Mouse (Mus musculus): ENCODE results near the gene Ccdc83. TPM values are rescaled to one million over a fixed set of nuclear protein-coding genes. Genes with fewer than 3 reads are reported as not detected.

Gene Ccdc83
- polyA plus RNA-seq (2011; ENCODE audit: insufficient read depth, insufficient read length, low read depth, missing spikeins) = not detected in 2 replicates

- H3K9me3 ChIP-seq (replicated peaks; ENCODE audit: control insufficient read depth, insufficient read depth, low read length, poor library complexity, severe bottlenecking) = no peaks in the 10 kb centered on the region
- no peaks in the 10 kb centered on the region for H3K27me3 ChIP-seq (ENCODE audit: control insufficient read depth, insufficient read depth, low read length, poor library complexity, severe bottlenecking)
- H3K27ac ChIP-seq (ENCODE audit: insufficient read depth, low read length) = no peak within 1 kb of the TSS
- peak within 1 kb of the TSS; percentile 48 for H3K9ac ChIP-seq (ENCODE audit: low read depth, poor library complexity, severe bottlenecking)
- H3K4me1 ChIP-seq (ENCODE audit: control insufficient read depth, insufficient read depth, low read length) = no peaks in the 10 kb centered on the region
- TF ChIP-seq CTCF (IDR thresholded peaks at IDR 0.05; ENCODE audit: low read depth, low read length) (peak; percentile 97), POLR2A (IDR thresholded peaks at IDR 0.05; ENCODE audit: insufficient read depth, low read length) (no peak), EP300 (IDR thresholded peaks at IDR 0.05; ENCODE audit: insufficient read depth, low read depth, low read length) (no peak)
- peak within 1 kb of the TSS; percentile 34 for H3K4me3 ChIP-seq (ENCODE audit: low read depth, low read length)
- H3K36me3 ChIP-seq (ENCODE audit: control insufficient read depth, insufficient read depth, low read length, poor library complexity, severe bottlenecking) = no peaks in the 10 kb centered on the region
These were observed at the start of gene Ccdc83 for GRCm38 (mm10) chr7:90265289-90265970. Gene Ccdc83 (minus strand): TSS chr7:90265777.

GRCm38 (mm10) chr7:90313421-90313820 lies 47.8 kb upstream of the Ccdc83 start:
- Histone ChIP-seq H3K27ac (ENCODE audit: insufficient read depth, low read length) (no peak overlapping the region), H3K4me1 (ENCODE audit: control insufficient read depth, insufficient read depth, low read length) (no peaks in the 10 kb centered on the region), H3K36me3 (ENCODE audit: control insufficient read depth, insufficient read depth, low read length, poor library complexity, severe bottlenecking) (no peaks in the 10 kb centered on the region), H3K9me3 (replicated peaks; ENCODE audit: control insufficient read depth, insufficient read depth, low read length, poor library complexity, severe bottlenecking) (no peaks in the 10 kb centered on the region), H3K4me3 (ENCODE audit: low read depth, low read length) (no peak overlapping the region), H3K27me3 (ENCODE audit: control insufficient read depth, insufficient read depth, low read length, poor library complexity, severe bottlenecking) (no peaks in the 10 kb centered on the region; the same call in 1 of the 2 replicates), H3K9ac (ENCODE audit: low read depth, poor library complexity, severe bottlenecking) (no peak overlapping the region)
- no peak for TF ChIP-seq POLR2A (IDR thresholded peaks at IDR 0.05; ENCODE audit: insufficient read depth, low read length)
- TF ChIP-seq EP300 (IDR thresholded peaks at IDR 0.05; ENCODE audit: insufficient read depth, low read depth, low read length) = no peak
- TF ChIP-seq CTCF (IDR thresholded peaks at IDR 0.05; ENCODE audit: low read depth, low read length) = no peak

GRCm38 (mm10) chr7:90312151-90312883 lies 46.7 kb upstream of the Ccdc83 start:
- Histone ChIP-seq H3K27me3 (ENCODE audit: control insufficient read depth, insufficient read depth, low read length, poor library complexity, severe bottlenecking) (no peaks in the 10 kb centered on the region; the same call in 1 of the 2 replicates), H3K36me3 (ENCODE audit: control insufficient read depth, insufficient read depth, low read length, poor library complexity, severe bottlenecking) (no peaks in the 10 kb centered on the region), H3K4me3 (ENCODE audit: low read depth, low read length) (no peak overlapping the region), H3K9me3 (replicated peaks; ENCODE audit: control insufficient read depth, insufficient read depth, low read length, poor library complexity, severe bottlenecking) (no peaks in the 10 kb centered on the region), H3K4me1 (ENCODE audit: control insufficient read depth, insufficient read depth, low read length) (no peaks in the 10 kb centered on the region), H3K27ac (ENCODE audit: insufficient read depth, low read length) (no peak overlapping the region), H3K9ac (ENCODE audit: low read depth, poor library complexity, severe bottlenecking) (no peak overlapping the region)
- TF ChIP-seq CTCF (IDR thresholded peaks at IDR 0.05; ENCODE audit: low read depth, low read length) (no peak), EP300 (IDR thresholded peaks at IDR 0.05; ENCODE audit: insufficient read depth, low read depth, low read length) (no peak), POLR2A (IDR thresholded peaks at IDR 0.05; ENCODE audit: insufficient read depth, low read length) (no peak)

GRCm38 (mm10) chr7:90308003-90308402 lies 42.4 kb upstream of the Ccdc83 start:
- Histone ChIP-seq H3K9ac (ENCODE audit: low read depth, poor library complexity, severe bottlenecking) (no peak overlapping the region), H3K4me3 (ENCODE audit: low read depth, low read length) (no peak overlapping the region), H3K36me3 (ENCODE audit: control insufficient read depth, insufficient read depth, low read length, poor library complexity, severe bottlenecking) (no peaks in the 10 kb centered on the region), H3K27ac (ENCODE audit: insufficient read depth, low read length) (no peak overlapping the region), H3K27me3 (ENCODE audit: control insufficient read depth, insufficient read depth, low read length, poor library complexity, severe bottlenecking) (peaks cover 5% of the 10 kb centered on the region; the same call in 1 of the 2 replicates), H3K4me1 (ENCODE audit: control insufficient read depth, insufficient read depth, low read length) (no peaks in the 10 kb centered on the region), H3K9me3 (replicated peaks; ENCODE audit: control insufficient read depth, insufficient read depth, low read length, poor library complexity, severe bottlenecking) (no peaks in the 10 kb centered on the region)
- TF ChIP-seq CTCF (IDR thresholded peaks at IDR 0.05; ENCODE audit: low read depth, low read length) (no peak), EP300 (IDR thresholded peaks at IDR 0.05; ENCODE audit: insufficient read depth, low read depth, low read length) (no peak), POLR2A (IDR thresholded peaks at IDR 0.05; ENCODE audit: insufficient read depth, low read length) (no peak)

GRCm38 (mm10) chr7:90306968-90307367 lies 41.4 kb upstream of the Ccdc83 start:
- peaks cover 7% of the 10 kb centered on the region for H3K27me3 ChIP-seq (ENCODE audit: control insufficient read depth, insufficient read depth, low read length, poor library complexity, severe bottlenecking)
- no peaks in the 10 kb centered on the region for H3K9me3 ChIP-seq (replicated peaks; ENCODE audit: control insufficient read depth, insufficient read depth, low read length, poor library complexity, severe bottlenecking)
- no peak overlapping the region for H3K27ac ChIP-seq (ENCODE audit: insufficient read depth, low read length)
- H3K9ac ChIP-seq (ENCODE audit: low read depth, poor library complexity, severe bottlenecking) = no peak overlapping the region
- TF ChIP-seq POLR2A (IDR thresholded peaks at IDR 0.05; ENCODE audit: insufficient read depth, low read length) = no peak
- no peak for TF ChIP-seq EP300 (IDR thresholded peaks at IDR 0.05; ENCODE audit: insufficient read depth, low read depth, low read length)
- no peak for TF ChIP-seq CTCF (IDR thresholded peaks at IDR 0.05; ENCODE audit: low read depth, low read length)
- H3K4me3 ChIP-seq (ENCODE audit: low read depth, low read length) = no peak overlapping the region
- no peaks in the 10 kb centered on the region for H3K4me1 ChIP-seq (ENCODE audit: control insufficient read depth, insufficient read depth, low read length)
- H3K36me3 ChIP-seq (ENCODE audit: control insufficient read depth, insufficient read depth, low read length, poor library complexity, severe bottlenecking) = no peaks in the 10 kb centered on the region

- Histone ChIP-seq H3K4me1 (ENCODE audit: control insufficient read depth, insufficient read depth, low read length) (no peaks in the 10 kb centered on the region), H3K4me3 (ENCODE audit: low read depth, low read length) (no peak overlapping the region)
These were observed 40.5 kb upstream of the Ccdc83 start for GRCm38 (mm10) chr7:90306079-90306478.

More at GRCm38 (mm10) chr7:90306079-90306478, 40.5 kb upstream of the Ccdc83 start:
- no peak overlapping the region for H3K9ac ChIP-seq (ENCODE audit: low read depth, poor library complexity, severe bottlenecking)
- H3K27me3 ChIP-seq (ENCODE audit: control insufficient read depth, insufficient read depth, low read length, poor library complexity, severe bottlenecking) = peaks cover 7% of the 10 kb centered on the region
- TF ChIP-seq EP300 (IDR thresholded peaks at IDR 0.05; ENCODE audit: insufficient read depth, low read depth, low read length) = no peak
- no peak for TF ChIP-seq POLR2A (IDR thresholded peaks at IDR 0.05; ENCODE audit: insufficient read depth, low read length)
- TF ChIP-seq CTCF (IDR thresholded peaks at IDR 0.05; ENCODE audit: low read depth, low read length) = no peak
- H3K27ac ChIP-seq (ENCODE audit: insufficient read depth, low read length) = no peak overlapping the region
- no peaks in the 10 kb centered on the region for H3K9me3 ChIP-seq (replicated peaks; ENCODE audit: control insufficient read depth, insufficient read depth, low read length, poor library complexity, severe bottlenecking)
- no peaks in the 10 kb centered on the region for H3K36me3 ChIP-seq (ENCODE audit: control insufficient read depth, insufficient read depth, low read length, poor library complexity, severe bottlenecking)

Data from ES-Bruce4 (cell line).